Mouse (Mus musculus) retina, adult 2 months (tissue): ENCODE data around the gene Lrch2.
A peak's percentile ranks its signal among the peaks of the same experiment; 100 is the strongest.
"Not testable (repeated sequence)": the region's sequence is repeated elsewhere in the genome, so short reads cannot be mapped to it uniquely, and the experiment has no call there.

ENCODE experiments used
- DNase-seq: peaks from one replicate; pipeline ENCODE4 v3.0.0-alpha.2; 2012; ENCODE audit warnings: low read depth, low spot score

Lrch2 gene

GRCm38 (mm10) chrX:147553421-147554201 lies at the start of gene Lrch2:
Lrch2 (minus strand) TSS chrX:147554081.
- peak; percentile 26 for DNase-seq

- no peak for DNase-seq
These were observed 12.7 kb downstream of the Lrch2 start for GRCm38 (mm10) chrX:147540934-147541870.

- no peak for DNase-seq
These were observed 15.5 kb downstream of the Lrch2 start for GRCm38 (mm10) chrX:147538377-147538776.

- not testable (repeated sequence) for DNase-seq
These were observed 16.8 kb downstream of the Lrch2 start for GRCm38 (mm10) chrX:147537117-147537516.

GRCm38 (mm10) chrX:147535616-147536015 lies 18.3 kb downstream of the Lrch2 start:
- DNase-seq: no peak

- no peak for DNase-seq
These were observed 22.2 kb downstream of the Lrch2 start for GRCm38 (mm10) chrX:147531675-147532074.

GRCm38 (mm10) chrX:147527646-147528172 lies 26.2 kb downstream of the Lrch2 start:
- no peak for DNase-seq

- DNase-seq: no peak
These were observed 64.3 kb downstream of the Lrch2 start for GRCm38 (mm10) chrX:147489551-147489950.

- DNase-seq: not testable (repeated sequence)
These were observed 100.3 kb downstream of the Lrch2 start, which contains the start of gene Vmn1r239-ps for GRCm38 (mm10) chrX:147453610-147454009. Vmn1r239-ps (minus strand) TSS chrX:147453710.

GRCm38 (mm10) chrX:147443386-147443785 lies 110.5 kb downstream of the Lrch2 start:
- no peak for DNase-seq

GRCm38 (mm10) chrX:147435400-147435799 lies 118.5 kb downstream of the Lrch2 start:
- DNase-seq: no peak

GRCm38 (mm10) chrX:147429753-147430152 lies 124.1 kb downstream of the Lrch2 start:
- DNase-seq: no peak

GRCm38 (mm10) chrX:147429129-147429528 lies 124.8 kb downstream of the Lrch2 start, which contains the start of gene Il13ra2:
Il13ra2 (minus strand) TSS chrX:147429192.
- no peak for DNase-seq
